Mouse (Mus musculus) spleen, postnatal 36 days (tissue): Measurements from ENCODE around the gene Sox5.

Experiments
- DNase-seq, 2 experiments: peaks; one replicate each; pipeline ENCODE4 v3.0.0; 2022; ENCODE audit warnings: low spot score in 2 of 2, mixed read lengths in 1 of 2

Gene Sox5

GRCm38 (mm10) chr6:143943126-143943525 lies 838.7 kb downstream of the Sox5 start:
- DNase-seq, result no peak

GRCm38 (mm10) chr6:143941291-143941785 lies 840.4 kb downstream of the Sox5 start:
- no peak for DNase-seq

GRCm38 (mm10) chr6:143923146-143923545 lies 858.6 kb downstream of the Sox5 start:
- no peak for DNase-seq

- no peak for DNase-seq
Measured at GRCm38 (mm10) chr6:143918405-143918947, 863.3 kb downstream of the Sox5 start.

GRCm38 (mm10) chr6:143916152-143916735 lies 865.5 kb downstream of the Sox5 start:
- no peak for DNase-seq

- DNase-seq, result no peak
Measured at GRCm38 (mm10) chr6:143915686-143916085, 866.1 kb downstream of the Sox5 start.

GRCm38 (mm10) chr6:143912316-143912715 lies 869.5 kb downstream of the Sox5 start:
- DNase-seq, result no peak

- no peak for DNase-seq
Measured at GRCm38 (mm10) chr6:143904693-143905031, 877.1 kb downstream of the Sox5 start.

GRCm38 (mm10) chr6:143903981-143904692 lies 877.6 kb downstream of the Sox5 start:
- DNase-seq, result no peak

- no peak for DNase-seq
Measured at GRCm38 (mm10) chr6:143900871-143901270, 880.9 kb downstream of the Sox5 start.

GRCm38 (mm10) chr6:143895092-143895491 lies 886.7 kb downstream of the Sox5 start:
- no peak for DNase-seq

- DNase-seq, result no peak
Measured at GRCm38 (mm10) chr6:143892869-143893268, 888.9 kb downstream of the Sox5 start.

GRCm38 (mm10) chr6:143888556-143888955 lies 893.2 kb downstream of the Sox5 start:
- no peak for DNase-seq

- DNase-seq, result no peak
Measured at GRCm38 (mm10) chr6:143878525-143878924, 903.3 kb downstream of the Sox5 start.

GRCm38 (mm10) chr6:143868790-143869189 lies 913.0 kb downstream of the Sox5 start:
- DNase-seq, result no peak

- peak; percentile 22 to 42 for DNase-seq
Measured at GRCm38 (mm10) chr6:143868155-143868685, 913.6 kb downstream of the Sox5 start.

- no peak for DNase-seq
Measured at GRCm38 (mm10) chr6:143867029-143867428, 914.7 kb downstream of the Sox5 start.

GRCm38 (mm10) chr6:143866566-143866965 lies 915.2 kb downstream of the Sox5 start:
- no peak for DNase-seq

GRCm38 (mm10) chr6:143862611-143863110 lies 919.1 kb downstream of the Sox5 start:
- no peak for DNase-seq

GRCm38 (mm10) chr6:143860036-143860435 lies 921.7 kb downstream of the Sox5 start:
- DNase-seq, result no peak

- no peak for DNase-seq
Measured at GRCm38 (mm10) chr6:143859535-143859934, 922.2 kb downstream of the Sox5 start.

- no peak for DNase-seq
Measured at GRCm38 (mm10) chr6:143858551-143858950, 923.2 kb downstream of the Sox5 start.

- no peak for DNase-seq
Measured at GRCm38 (mm10) chr6:143857376-143857775, 924.4 kb downstream of the Sox5 start.
